Mouse (Mus musculus): ENCODE measurements around the gene Mfsd14a. TPM values are rescaled to one million over a fixed set of nuclear protein-coding genes. Genes with fewer than 3 reads are reported as not detected.
A peak's percentile ranks its signal among the peaks of the same experiment; 100 is the strongest.

The Mfsd14a gene
- polyA plus RNA-seq, 1 experiment from 2014 or later, result 88.9 TPM

DNA sequence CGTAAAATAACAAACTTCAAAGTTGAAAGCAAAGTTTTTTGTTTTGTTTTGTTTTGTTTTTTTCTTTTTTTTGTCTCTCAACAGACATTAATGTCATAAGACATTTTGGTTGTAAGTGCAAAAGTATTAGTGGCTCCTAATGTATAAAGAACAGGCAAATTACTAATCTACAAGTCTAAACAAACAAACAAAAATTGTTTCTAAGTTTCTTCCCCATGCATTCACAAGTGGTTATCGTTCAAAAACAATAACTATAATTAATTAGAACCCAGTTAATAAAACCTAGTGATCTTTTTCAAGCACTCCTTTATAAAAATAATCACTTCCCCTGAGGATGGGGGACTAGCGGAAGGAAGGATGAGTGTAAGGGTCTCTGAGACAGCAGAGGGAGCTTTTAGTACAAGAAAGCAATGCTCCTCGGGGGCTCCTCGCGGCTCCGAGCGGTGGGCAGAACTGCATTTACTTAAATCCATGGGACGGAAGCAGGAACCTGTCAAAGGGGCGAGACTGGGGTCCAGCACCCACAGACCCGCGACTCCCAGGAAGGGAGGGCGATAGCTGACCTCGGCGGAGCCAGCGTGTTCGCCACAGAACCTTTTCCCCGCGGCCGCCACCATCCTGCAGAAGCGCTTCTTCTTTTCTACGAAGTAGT lies 68.3 kb downstream of the Mfsd14a start:
- Histone ChIP-seq H3K27me3 (no peaks in the 10 kb centered on the region), H3K9me3 (replicated peaks) (no peaks in the 10 kb centered on the region), H3K4me3 (replicated peaks) (peak overlapping the region; percentile 93), H3K4me1 (peaks cover 9% of the 10 kb centered on the region), H3K9ac (peak overlapping the region; percentile 81), H3K27ac (peak overlapping the region; percentile 92), H3K4me2 (peak overlapping the region; percentile 56), H3K36me3 (peaks cover 27% of the 10 kb centered on the region)
- ATAC-seq (replicated peaks; ENCODE audit: low FRiP score), result peak; percentile 82
- 3% methylated on average over 22 of the region's 22 CpGs for WGBS

DNA sequence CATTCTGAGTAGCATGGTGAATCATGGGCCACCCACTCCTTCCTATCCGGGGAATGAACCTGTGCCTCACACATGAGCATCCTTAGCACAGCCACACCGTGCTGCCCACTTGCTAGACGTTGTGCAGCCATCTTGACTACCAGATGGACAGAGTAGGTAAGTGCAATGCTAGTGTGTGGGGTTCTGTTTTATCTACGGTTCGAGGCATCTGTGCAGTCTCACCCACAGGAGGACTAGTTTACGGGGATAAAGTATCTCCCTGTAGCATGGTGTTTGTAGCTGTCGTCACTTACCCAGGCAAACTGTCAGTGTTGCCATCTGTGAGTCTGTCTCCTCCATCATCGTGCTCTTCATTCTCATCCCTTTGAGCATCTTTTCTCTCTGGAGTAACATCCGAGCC lies 80.3 kb downstream of the Mfsd14a start:
- Histone ChIP-seq H3K4me1 (no peaks in the 10 kb centered on the region), H3K4me2 (no peak overlapping the region), H3K9me3 (replicated peaks) (no peaks in the 10 kb centered on the region), H3K27me3 (no peaks in the 10 kb centered on the region), H3K4me3 (replicated peaks) (no peak overlapping the region), H3K27ac (no peak overlapping the region), H3K36me3 (peaks cover 70% of the 10 kb centered on the region), H3K9ac (no peak overlapping the region)
- no peak for ATAC-seq (replicated peaks; ENCODE audit: low FRiP score)
- WGBS, result 95% methylated on average over 9 of the region's 9 CpGs

Other genes with a start within 250 kb of the Mfsd14a start
- gene Cdc14a, start 238.6 kb downstream of the Mfsd14a start, polyA plus RNA-seq (2015; fragmentation: Nextera tagmentation; extraction: Ambion mirVana), result 13.6 and 14.7 TPM in 2 replicates
- 76.1 and 80.7 TPM in 2 replicates for gene Rtca, start 154.5 kb downstream of the Mfsd14a start, polyA plus RNA-seq (2015; fragmentation: Nextera tagmentation; extraction: Ambion mirVana)
- 21.4 and 23.9 TPM in 2 replicates for gene Dbt, start 149.6 kb downstream of the Mfsd14a start, polyA plus RNA-seq (2015; fragmentation: Nextera tagmentation; extraction: Ambion mirVana)
- gene Lrrc39, start 99.7 kb downstream of the Mfsd14a start, polyA plus RNA-seq (2015; fragmentation: Nextera tagmentation; extraction: Ambion mirVana), result 0.91 and 1.0 TPM in 2 replicates
- gene Sass6, start 67.7 kb downstream of the Mfsd14a start, polyA plus RNA-seq (2015; fragmentation: Nextera tagmentation; extraction: Ambion mirVana), result 27.2 and 27.6 TPM in 2 replicates
- gene Trmt13, start 48.1 kb downstream of the Mfsd14a start, polyA plus RNA-seq (2015; fragmentation: Nextera tagmentation; extraction: Ambion mirVana), result 29.0 and 30.4 TPM in 2 replicates
- gene Gm43191, start 18.6 kb upstream of the Mfsd14a start, polyA plus RNA-seq (2015; fragmentation: Nextera tagmentation; extraction: Ambion mirVana), result not detected in 2 replicates
- 15.9 and 16.4 TPM in 2 replicates for gene Slc35a3, start 50.2 kb upstream of the Mfsd14a start, polyA plus RNA-seq (2015; fragmentation: Nextera tagmentation; extraction: Ambion mirVana)
- 20.6 and 21.3 TPM in 2 replicates for gene Agl, start 145.5 kb upstream of the Mfsd14a start, polyA plus RNA-seq (2015; fragmentation: Nextera tagmentation; extraction: Ambion mirVana)
- 22.7 and 23.5 TPM in 2 replicates for gene Frrs1, start 196.8 kb upstream of the Mfsd14a start, polyA plus RNA-seq (2015; fragmentation: Nextera tagmentation; extraction: Ambion mirVana)

Measured in kidney, embryonic 15.5 days (tissue).